ENCODE assay signal across 17 mouse cellular contexts in genomic region chr2:180689841-180690240, GRCm38 (mm10). TPM values are rescaled to one million over a fixed set of nuclear protein-coding genes. Genes with fewer than 3 reads are reported as not detected.
DNase-seq lines count a peak whose midpoint lies in the region; ATAC-seq and TF ChIP-seq lines count a peak whose summit lies in the region.
"Had no signal": no experiment of that assay in that cellular context is flagged by ENCODE, and none has a peak within 500 bp of the region (broad histone marks: within the 10 kb centered on the region; RNA-seq: fewer than 3 reads in every experiment).

No protein-coding gene starts in this region.

- 0 out of 2 replicates have a peak overlapping the region, but pooled peaks have one; percentile 16 for H3K27ac ChIP-seq in gastrocnemius, adult 2 months
- H3K27ac ChIP-seq: embryonic facial prominence, embryonic 12.5 days; forebrain, embryonic 13.5 days had no signal

- TF ChIP-seq CTCF in gastrocnemius, adult 2 months (IDR thresholded peaks at IDR 0.05), result no peak

- no peak for DNase-seq in gastrocnemius, adult 2 months
- DNase-seq in gastrocnemius, adult 8-10 months (ENCODE audit: low spot score in 2 of 2), result no peak
- DNase-seq in layer of hippocampus, adult 9-11 months, result peak; percentile 42
- DNase-seq in layer of hippocampus, postnatal 25 days (ENCODE audit: extremely low spot score in 1 of 2, low spot score in 1 of 2), result no peak
- DNase-seq in adrenal gland, postnatal 36 days, result peak; percentile 32 to 51
- DNase-seq: cerebellum, adult 9-11 months; gastrocnemius, postnatal 25 days; heart, postnatal 10 days; kidney, adult 18-20 months; lung, adult 18-20 months; lung, postnatal 14 days; thymus, adult 2 months had no signal

- intact Hi-C loops in gastrocnemius, adult 2 months (cut with DNase I), result no loop called here

- H3K4me3 ChIP-seq in gastrocnemius, adult 2 months, result no peak overlapping the region
- H3K4me3 ChIP-seq: embryonic facial prominence, embryonic 12.5 days; erythroblast, embryonic 14.5 days; forebrain, embryonic 13.5 days had no signal

- ATAC-seq in neutrophil, adult 5-6 weeks (ENCODE audit: extremely low read depth, insufficient number of reproducible peaks, low FRiP score, poor library complexity, severe bottlenecking), result peak; percentile 11; the same call in 1 of the 2 replicates
- no peak for ATAC-seq in cerebellum, adult (ENCODE audit: insufficient number of reproducible peaks, low FRiP score, low TSS enrichment)
- ATAC-seq: forebrain, embryonic 13.5 days had no signal

RNA-seq across cellular contexts. Expression of gene Dido1, which starts 20.0 kb away (rescaled TPM):
- 10 to 100 TPM; 18.6 to 22.4 TPM for total RNA-seq in gastrocnemius, adult 2 months (2021)
- total RNA-seq in gastrocnemius, adult 8-10 months (2022), result 10 to 100 TPM; 13.2 to 17.8 (median 14.6) TPM
- 10 to 100 TPM; 51.1 to 59.6 TPM for total RNA-seq in layer of hippocampus, postnatal 25 days (2021)
- total RNA-seq in adrenal gland, postnatal 36 days (2021), result 10 to 100 TPM; 38.7 to 40.7 TPM
- 102 and 114 TPM in 2 replicates for total RNA-seq in neutrophil, adult 5-6 weeks (2017)

RNA-seq across cellular contexts. Expression of gene Gid8, which starts 20.1 kb away (rescaled TPM):
- 10 to 100 TPM; 31.1 to 42.1 TPM for total RNA-seq in gastrocnemius, adult 2 months (2021)
- total RNA-seq in gastrocnemius, adult 8-10 months (2022), result 10 to 100 TPM; 33.7 to 41.1 (median 34.8) TPM
- total RNA-seq in layer of hippocampus, postnatal 25 days (2021), result 10 to 100 TPM; 60.5 to 62.2 TPM
- 10 to 100 TPM; 58.9 to 63.1 TPM for total RNA-seq in adrenal gland, postnatal 36 days (2021)
- 66.9 and 77.9 TPM in 2 replicates for total RNA-seq in neutrophil, adult 5-6 weeks (2017)

RNA-seq across cellular contexts. Expression of gene Slc17a9, which starts 35.2 kb away (rescaled TPM):
- under 1 TPM in 1 of 2 experiments, not detected in 1; 0.33 TPM for total RNA-seq in gastrocnemius, adult 2 months (2021)
- under 1 TPM in 1 of 4 experiments, not detected in 3; 0.25 TPM for total RNA-seq in gastrocnemius, adult 8-10 months (2022)
- under 1 TPM; 0.12 to 0.52 TPM for total RNA-seq in layer of hippocampus, postnatal 25 days (2021)
- 1 to 10 TPM; 1.1 to 1.2 TPM for total RNA-seq in adrenal gland, postnatal 36 days (2021)
- total RNA-seq in neutrophil, adult 5-6 weeks (2017), result 10.2 and 12.1 TPM in 2 replicates

RNA-seq across cellular contexts. Expression of gene Tcfl5, which starts 47.3 kb away (rescaled TPM):
- total RNA-seq in gastrocnemius, adult 2 months (2021), result not detected
- not detected for total RNA-seq in gastrocnemius, adult 8-10 months (2022)
- under 1 TPM; 0.42 to 0.49 TPM for total RNA-seq in layer of hippocampus, postnatal 25 days (2021)
- total RNA-seq in adrenal gland, postnatal 36 days (2021), result not detected
- not detected in 2 replicates for total RNA-seq in neutrophil, adult 5-6 weeks (2017)

Comparison
In these comparisons a context has a peak if more than half of its experiments do, and no peak if none do; other contexts are left out.
1. DNase-seq: peak in layer of hippocampus, adult 9-11 months (single experiment) and adrenal gland, postnatal 36 days (2 of 2); none in gastrocnemius, adult 2 months (single experiment), gastrocnemius, adult 8-10 months (0 of 2) and layer of hippocampus, postnatal 25 days (0 of 2).